Mouse (Mus musculus) T-cell, adult 66 days (primary cell): ENCODE results near the gene Lins1. TPM values are rescaled to one million over a fixed set of nuclear protein-coding genes. Genes with fewer than 3 reads are reported as not detected.

Experiments
- total RNA-seq, 2 experiments: library from RNA; stranded (reverse); gene quantifications; 3 replicates in 1 of 2; 4 replicates in 1 of 2; pipeline ENCODE4 v1.2.4; 2023

Lins1 gene
- total RNA-seq = 10 to 100 TPM in 1 of 2 experiments, 1 to 10 TPM in 1; 8.7 to 10.5 TPM

DNA sequence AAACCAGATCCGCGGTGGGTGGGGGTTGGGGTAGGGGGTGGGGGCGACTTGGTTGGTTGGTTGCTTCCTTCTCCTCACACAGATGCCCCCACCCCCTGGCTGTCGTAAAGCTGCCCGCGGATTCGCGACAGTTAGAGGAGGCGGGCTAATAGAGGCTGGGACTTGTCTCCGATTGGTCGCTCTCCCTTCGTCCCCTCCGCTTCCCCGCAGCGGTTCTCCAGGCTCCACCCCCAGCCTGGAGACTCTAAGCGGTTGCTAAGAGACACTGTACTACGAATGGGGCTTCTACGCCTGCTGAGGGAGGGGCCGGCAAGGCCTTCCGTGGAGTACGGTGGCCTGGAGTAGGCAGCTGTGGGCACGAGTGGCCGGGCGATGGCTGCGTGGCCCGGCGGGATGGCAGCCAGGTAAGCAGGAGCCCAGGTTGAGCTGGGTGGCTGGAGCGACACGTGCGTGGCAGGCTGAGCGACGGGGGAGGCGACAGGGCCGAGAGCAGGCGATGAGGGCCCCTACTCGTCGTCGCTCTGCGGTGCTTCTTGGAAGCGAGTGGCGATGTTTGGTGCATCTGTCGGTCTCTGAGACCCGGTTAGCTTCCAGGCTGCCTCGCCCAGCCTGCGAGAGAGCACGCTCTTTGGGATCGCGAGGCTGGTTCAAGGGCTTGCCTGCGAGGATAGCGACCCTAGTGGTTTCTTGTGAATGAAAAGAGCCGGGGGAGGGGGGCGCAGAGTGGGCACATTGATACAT lies at the start of gene Lins1:
TSS of gene Lins1 (plus strand) at position 270 of the 741 bp plus-strand sequence.

DNA sequence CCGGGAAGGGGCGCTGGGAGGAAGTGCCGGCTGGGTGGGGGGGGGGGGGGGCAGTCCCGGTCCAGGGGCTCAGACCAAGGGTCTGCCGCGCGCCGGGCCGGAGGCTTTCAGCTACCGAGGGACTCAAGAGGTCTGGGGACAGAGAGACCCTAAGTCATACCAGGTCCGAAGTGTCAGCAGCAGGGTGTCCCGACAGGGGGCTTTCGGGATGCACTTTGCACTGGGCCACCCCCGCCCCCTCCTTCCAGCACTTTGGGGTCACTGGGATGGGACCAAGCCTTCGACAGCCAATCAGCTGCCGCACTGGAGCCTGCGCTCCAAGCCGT lies 432 bp upstream of the Lins1 start, which contains the start of gene Asb7:
TSS of gene Asb7 (minus strand) at position 303 of the 326 bp plus-strand sequence.

DNA sequence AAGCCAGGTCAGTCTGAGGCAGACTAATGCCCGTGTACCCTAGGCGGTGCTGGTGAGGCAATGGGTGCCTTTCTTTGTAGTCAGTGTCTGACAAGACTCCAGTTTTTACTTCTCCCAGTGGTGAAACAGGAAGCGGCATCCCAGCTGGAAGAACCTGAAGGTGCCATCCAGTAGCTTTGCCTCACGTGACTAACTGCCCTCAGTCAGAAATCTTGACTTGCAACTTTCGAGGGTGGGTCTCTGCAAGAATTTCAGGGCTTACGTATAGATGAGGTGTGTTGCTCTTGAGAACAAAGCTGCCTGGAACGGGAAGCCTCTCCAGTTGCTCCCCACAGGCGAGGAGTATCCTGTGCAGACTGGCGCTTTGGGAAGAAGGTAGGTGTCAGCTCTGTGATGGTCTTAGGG lies 53.7 kb downstream of the Lins1 start, which contains the start of gene Cers3:
TSS of gene Cers3 (plus strand) at position 128 of the 405 bp plus-strand sequence.

Other genes starting within 250 kb of the Lins1 start
- gene Asb7, start 293 bp upstream of the Lins1 start, total RNA-seq = 10 to 100 TPM; 12.7 to 16.8 TPM
- not detected for gene Cers3, start 53.6 kb downstream of the Lins1 start, total RNA-seq
- 1 to 10 TPM; 2.1 to 2.9 TPM for gene Adamts17, start 149.8 kb downstream of the Lins1 start, total RNA-seq